Mouse (Mus musculus) hindbrain, embryonic 11.5 days (tissue): Measurements from ENCODE around the gene Ptprn. TPM values are rescaled to one million over a fixed set of nuclear protein-coding genes. Genes with fewer than 3 reads are reported as not detected.
A peak's percentile ranks its signal among the peaks of the same experiment; 100 is the strongest.

Experiments
- ATAC-seq: fragments of 200-750 bp; cut with Nextera tagmentation; 2 replicates; pipeline ENCODE4 v1.8.0; 2017; ENCODE audit warnings: mild to moderate bottlenecking, moderate TSS enrichment, moderate library complexity; ENCODE audit not compliant: low FRiP score
- DNase-seq: peaks from one replicate; pipeline ENCODE4 v3.0.0-alpha.2; 2015; ENCODE audit warnings: low spot score
- H3K27ac ChIP-seq: fragments of 300-500 bp; sonication (generic); 2 replicates; pipeline ENCODE4 v1.5.1; 2014; ENCODE audit warnings: mild to moderate bottlenecking, low read depth, low read length
- H3K27me3 ChIP-seq: fragments of 300-500 bp; sonication (generic); 2 replicates; pipeline ENCODE4 v1.6.1; 2014; ENCODE audit warnings: mild to moderate bottlenecking, low read length, moderate library complexity, mixed read lengths; ENCODE audit not compliant: control insufficient read depth, insufficient read depth
- H3K36me3 ChIP-seq: fragments of 300-500 bp; sonication (generic); 2 replicates; pipeline ENCODE4 v1.6.1; 2014; ENCODE audit warnings: mild to moderate bottlenecking, low read length, moderate library complexity, mixed read lengths; ENCODE audit not compliant: control insufficient read depth, insufficient read depth
- H3K4me1 ChIP-seq: fragments of 300-500 bp; sonication (generic); replicated peaks from 2 replicates; pipeline ENCODE4 v1.6.1; 2014; ENCODE audit warnings: low read length, mixed read lengths; ENCODE audit not compliant: control insufficient read depth, insufficient read depth
- H3K4me2 ChIP-seq: fragments of 300-500 bp; sonication (generic); replicated peaks from 2 replicates; pipeline ENCODE4 v1.6.1; 2014; ENCODE audit warnings: mild to moderate bottlenecking, low read depth, low read length
- H3K4me3 ChIP-seq: fragments of 300-500 bp; sonication (generic); 2 replicates; pipeline ENCODE4 v1.5.1; 2014; ENCODE audit warnings: low read depth, low read length
- H3K9ac ChIP-seq: fragments of 300-500 bp; sonication (generic); 2 replicates; pipeline ENCODE4 v1.6.1; 2014; ENCODE audit warnings: low read depth, low read length
- H3K9me3 ChIP-seq: fragments of 300-500 bp; sonication (generic); 2 replicates; pipeline ENCODE4 v1.6.1; 2016; ENCODE audit warnings: low read length; ENCODE audit not compliant: control insufficient read depth
- WGBS: fragments of 180-500 bp; shearing (Covaris S2); extraction: QIAGEN DNeasy Blood & Tissue Kit; methylation state at CpG from one replicate; pipeline ENCODE4 v1.1.7; 2014; 5-methylcytosine and 5-hydroxymethylcytosine counted together
- polyA plus RNA-seq: library from polyadenylated mRNA; unstranded; fragments of >200 nt; fragmentation: Nextera tagmentation; extraction: Ambion mirVana; gene quantifications from 2 replicates; pipeline ENCODE4 v1.2.1, GENCODE M21; 2014

The Ptprn gene
- polyA plus RNA-seq, 1 experiment from 2014 or later: 6.0 TPM

- no peaks in the 10 kb centered on the region for H3K9me3 ChIP-seq
- no peak overlapping the region for H3K4me2 ChIP-seq
- H3K9ac ChIP-seq: no peak overlapping the region
- H3K4me1 ChIP-seq: peaks cover 10% of the 10 kb centered on the region
- no peak overlapping the region for H3K4me3 ChIP-seq
- no peak for ATAC-seq
- DNase-seq: no peak
- WGBS: 80% methylated on average over 5 of the region's 5 CpGs
- H3K36me3 ChIP-seq: 0 out of 2 replicates have a peak, but pooled peaks cover 2% of the 10 kb centered on the region
- peaks cover 34% of the 10 kb centered on the region for H3K27me3 ChIP-seq
- H3K27ac ChIP-seq: no peak overlapping the region
These were observed 49.4 kb downstream of the Ptprn start for GRCm38 (mm10) chr1:75214886-75215285.

- Histone ChIP-seq H3K27me3 (peaks cover 31% of the 10 kb centered on the region), H3K4me3 (no peak overlapping the region), H3K4me2 (no peak overlapping the region), H3K9me3 (no peaks in the 10 kb centered on the region), H3K4me1 (peaks cover 10% of the 10 kb centered on the region), H3K27ac (no peak overlapping the region), H3K36me3 (0 out of 2 replicates have a peak, but pooled peaks cover 2% of the 10 kb centered on the region), H3K9ac (no peak overlapping the region)
- WGBS: 84% methylated on average over 2 of the region's 2 CpGs
- DNase-seq (no peak), ATAC-seq (no peak)
These were observed 49.9 kb downstream of the Ptprn start for GRCm38 (mm10) chr1:75214442-75214841.

GRCm38 (mm10) chr1:75213096-75213495 is 51.2 kb downstream of the Ptprn start:
- no peak overlapping the region for H3K9ac ChIP-seq
- no peak overlapping the region for H3K27ac ChIP-seq
- H3K36me3 ChIP-seq: 0 out of 2 replicates have a peak, but pooled peaks cover 2% of the 10 kb centered on the region
- no peak for DNase-seq
- H3K4me1 ChIP-seq: peaks cover 5% of the 10 kb centered on the region
- ATAC-seq: no peak
- H3K27me3 ChIP-seq: peaks cover 22% of the 10 kb centered on the region
- WGBS: 95% methylated on average over 7 of the region's 7 CpGs
- no peaks in the 10 kb centered on the region for H3K9me3 ChIP-seq
- H3K4me2 ChIP-seq: no peak overlapping the region
- no peak overlapping the region for H3K4me3 ChIP-seq

GRCm38 (mm10) chr1:75212542-75212941 is 51.8 kb downstream of the Ptprn start:
- Histone ChIP-seq H3K36me3 (0 out of 2 replicates have a peak, but pooled peaks cover 2% of the 10 kb centered on the region), H3K4me2 (no peak overlapping the region), H3K4me3 (no peak overlapping the region), H3K9me3 (no peaks in the 10 kb centered on the region), H3K4me1 (peaks cover 5% of the 10 kb centered on the region), H3K27ac (no peak overlapping the region), H3K9ac (no peak overlapping the region), H3K27me3 (peaks cover 17% of the 10 kb centered on the region)
- 75% methylated on average over 4 of the region's 4 CpGs for WGBS
- DNase-seq: no peak
- ATAC-seq: no peak

- peaks cover 7% of the 10 kb centered on the region for H3K27me3 ChIP-seq
- DNase-seq (no peak), ATAC-seq (no peak; the same call in 1 of the 2 replicates)
- H3K36me3 ChIP-seq: 0 out of 2 replicates have a peak, but pooled peaks cover 2% of the 10 kb centered on the region
- H3K27ac ChIP-seq: no peak overlapping the region
- peak overlapping the region; percentile 84 for H3K4me3 ChIP-seq
- WGBS: 14% methylated on average over 17 of the region's 17 CpGs
- peak overlapping the region; percentile 91 for H3K9ac ChIP-seq
- H3K4me2 ChIP-seq: peak overlapping the region; percentile 88
- peaks cover 5% of the 10 kb centered on the region for H3K4me1 ChIP-seq
- no peaks in the 10 kb centered on the region for H3K9me3 ChIP-seq
These were observed 53.1 kb downstream of the Ptprn start for GRCm38 (mm10) chr1:75211141-75211708.

- H3K27me3 ChIP-seq: peaks cover 5% of the 10 kb centered on the region; the same call in 1 of the 2 replicates
- no peak within 1 kb of the TSS for H3K27ac ChIP-seq
- peaks cover 5% of the 10 kb centered on the region for H3K4me1 ChIP-seq
- WGBS: 6% methylated on average over 42 of the region's 42 CpGs
- peak within 1 kb of the TSS; percentile 88 for H3K4me2 ChIP-seq
- H3K4me3 ChIP-seq: peak within 1 kb of the TSS; percentile 84
- no peaks in the 10 kb centered on the region for H3K9me3 ChIP-seq
- H3K36me3 ChIP-seq: 0 out of 2 replicates have a peak, but pooled peaks cover 2% of the 10 kb centered on the region
- peak; percentile 94 for ATAC-seq
- peak within 1 kb of the TSS; percentile 91 for H3K9ac ChIP-seq
- DNase-seq: peak; percentile 98
These were observed 53.9 kb downstream of the Ptprn start, which contains the start of the genes Glb1l and Stk16 for GRCm38 (mm10) chr1:75210136-75211087. Gene Glb1l, minus strand, starts transcription at chr1:75210813. Gene Stk16, plus strand, starts transcription at chr1:75210838.

- Histone ChIP-seq H3K4me2 (peak overlapping the region; percentile 40), H3K27ac (no peak overlapping the region), H3K4me1 (peaks cover 5% of the 10 kb centered on the region), H3K27me3 (peaks cover 5% of the 10 kb centered on the region; the same call in 1 of the 2 replicates), H3K9ac (peak overlapping the region; percentile 46), H3K9me3 (no peaks in the 10 kb centered on the region), H3K4me3 (peak overlapping the region; percentile 25), H3K36me3 (no peaks in the 10 kb centered on the region)
- peak; percentile 21 for DNase-seq
- no peak for ATAC-seq
- 15% methylated on average over 34 of the region's 34 CpGs for WGBS
These were observed 55.2 kb downstream of the Ptprn start for GRCm38 (mm10) chr1:75208967-75209678.

- H3K36me3 ChIP-seq: no peaks in the 10 kb centered on the region
- 91% methylated on average over 1 of the region's 1 CpGs for WGBS
- DNase-seq (no peak), ATAC-seq (no peak)
- H3K27me3 ChIP-seq: no peaks in the 10 kb centered on the region
- no peak overlapping the region for H3K4me2 ChIP-seq
- H3K9ac ChIP-seq: no peak overlapping the region
- no peaks in the 10 kb centered on the region for H3K9me3 ChIP-seq
- no peak overlapping the region for H3K27ac ChIP-seq
- no peak overlapping the region for H3K4me3 ChIP-seq
- H3K4me1 ChIP-seq: no peaks in the 10 kb centered on the region
These were observed 63.1 kb downstream of the Ptprn start for GRCm38 (mm10) chr1:75201236-75201635.
